Mouse (Mus musculus) cerebellum, postnatal 25 days (tissue): ENCODE measurements around the gene Akap6.

ENCODE experiments used
- DNase-seq, 2 experiments: peaks; one replicate each; pipeline ENCODE4 v3.0.0; 2021; ENCODE audit warnings: mixed read lengths in 2 of 2

The Akap6 gene

GRCm38 (mm10) chr12:53191435-53191834 is 492.3 kb downstream of the Akap6 start:
- DNase-seq = no peak

- no peak for DNase-seq
Measured at GRCm38 (mm10) chr12:53193664-53194063, 494.5 kb downstream of the Akap6 start.
